Mouse (Mus musculus) testis, adult 2 months (tissue): Measurements from ENCODE around the gene Slc16a2. TPM values are rescaled to one million over a fixed set of nuclear protein-coding genes. Genes with fewer than 3 reads are reported as not detected.

Experiments
- H3K27ac ChIP-seq: fragments of 200-500 bp; 2 replicates; pipeline ENCODE4 v1.5.1; 2012; ENCODE audit warnings: low read depth, low read length; ENCODE audit not compliant: control insufficient read depth, insufficient read depth
- H3K27me3 ChIP-seq: fragments of 200-500 bp; 2 replicates; pipeline ENCODE4 v1.6.1; 2012; ENCODE audit warnings: mild to moderate bottlenecking, low read length, moderate library complexity; ENCODE audit not compliant: control insufficient read depth, insufficient read depth
- H3K36me3 ChIP-seq: fragments of 200-500 bp; 2 replicates; pipeline ENCODE4 v1.6.1; 2012; ENCODE audit warnings: mild to moderate bottlenecking, low read length; ENCODE audit not compliant: control insufficient read depth, insufficient read depth
- H3K4me1 ChIP-seq: fragments of 200-500 bp; 2 replicates; pipeline ENCODE4 v1.6.1; 2012; ENCODE audit warnings: low read length; ENCODE audit not compliant: control insufficient read depth, insufficient read depth
- H3K4me3 ChIP-seq: fragments of 200-500 bp; 2 replicates; pipeline ENCODE4 v1.5.1; 2012; ENCODE audit warnings: low read depth, mild to moderate bottlenecking, low read length, moderate library complexity, mixed read lengths; ENCODE audit not compliant: control insufficient read depth
- CTCF ChIP-seq: fragments of 200-500 bp; IDR thresholded peaks from 2 replicates; pipeline ENCODE4 v1.5.1; 2012; ENCODE audit warnings: low read depth, mild to moderate bottlenecking, inconsistent platforms, low read length, moderate library complexity; ENCODE audit not compliant: control insufficient read depth, insufficient read depth, insufficient replicate concordance
- POLR2A ChIP-seq: fragments of 200-500 bp; IDR thresholded peaks from 2 replicates; pipeline ENCODE4 v1.6.1; 2012; ENCODE audit warnings: low read depth, mild to moderate bottlenecking, inconsistent platforms, low read length, moderate library complexity; ENCODE audit not compliant: control insufficient read depth
- polyA plus RNA-seq: library from polyadenylated mRNA; depleted of rRNA; stranded (reverse); fragments of >200 nt; gene quantifications from 2 replicates; pipeline ENCODE4 v1.2.3, GENCODE M21; 2012; rRNA removed

Gene Slc16a2
- polyA plus RNA-seq, 1 experiment = 1.7 TPM

DNA sequence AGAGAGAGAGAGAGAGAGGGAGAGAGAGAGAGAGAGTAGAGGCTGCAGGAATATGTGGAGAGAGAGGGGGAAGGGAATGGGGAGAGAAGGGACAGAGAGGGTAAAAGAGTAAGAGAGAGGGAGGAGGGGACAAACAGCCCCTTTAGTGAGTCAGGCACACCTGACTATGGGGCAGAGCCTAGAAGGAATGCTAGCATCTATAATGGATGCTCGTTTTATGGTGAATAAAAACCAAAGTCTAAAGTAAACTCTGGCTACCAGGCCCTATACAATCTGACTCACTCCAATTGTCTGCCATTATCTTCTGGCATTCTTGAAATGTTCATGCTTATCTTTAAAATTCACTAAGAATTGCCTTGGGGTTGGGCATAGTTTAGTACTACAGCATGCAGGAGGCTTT, 169.7 kb downstream of the Slc16a2 start:
- H3K4me1 ChIP-seq = no peaks in the 10 kb centered on the region
- no peak overlapping the region for H3K27ac ChIP-seq
- no peak overlapping the region for H3K4me3 ChIP-seq
- TF ChIP-seq POLR2A (no peak), CTCF (no peak)
- H3K36me3 ChIP-seq = no peaks in the 10 kb centered on the region
- H3K27me3 ChIP-seq = no peaks in the 10 kb centered on the region

Other genes with a start within 250 kb of the Slc16a2 start
- gene Zcchc13, start 191.4 kb downstream of the Slc16a2 start, polyA plus RNA-seq = 72.1 and 83.8 TPM in 2 replicates
- gene Rlim, start 159.3 kb upstream of the Slc16a2 start, polyA plus RNA-seq = 5.0 and 7.1 TPM in 2 replicates